Mouse (Mus musculus) hindbrain, embryonic 12.5 days (tissue): ENCODE data around the gene Col8a1. TPM values are rescaled to one million over a fixed set of nuclear protein-coding genes. Genes with fewer than 3 reads are reported as not detected.

ENCODE experiments used
- ATAC-seq: fragments of 200-750 bp; cut with Nextera tagmentation; 2 replicates; pipeline ENCODE4 v1.8.0; 2017; ENCODE audit warnings: moderate TSS enrichment; ENCODE audit not compliant: low FRiP score
- H3K27ac ChIP-seq: fragments of 300-500 bp; sonication (generic); 2 replicates; pipeline ENCODE4 v1.5.1; 2016; ENCODE audit warnings: mild to moderate bottlenecking
- H3K27me3 ChIP-seq: fragments of 300-500 bp; sonication (generic); 2 replicates; pipeline ENCODE4 v1.6.1; 2016; ENCODE audit warnings: mild to moderate bottlenecking
- H3K36me3 ChIP-seq: fragments of 300-500 bp; sonication (generic); 2 replicates; pipeline ENCODE4 v1.6.1; 2016; ENCODE audit warnings: mild to moderate bottlenecking
- H3K4me1 ChIP-seq: fragments of 300-500 bp; sonication (generic); 2 replicates; pipeline ENCODE4 v1.6.1; 2016
- H3K4me2 ChIP-seq: fragments of 300-500 bp; sonication (generic); replicated peaks from 2 replicates; pipeline ENCODE4 v1.6.1; 2016; ENCODE audit warnings: mild to moderate bottlenecking
- H3K4me3 ChIP-seq: fragments of 300-500 bp; sonication (generic); 2 replicates; pipeline ENCODE4 v1.5.1; 2016; ENCODE audit warnings: mild to moderate bottlenecking
- H3K9ac ChIP-seq: fragments of 300-500 bp; sonication (generic); 2 replicates; pipeline ENCODE4 v1.6.1; 2016; ENCODE audit warnings: mild to moderate bottlenecking, moderate library complexity
- H3K9me3 ChIP-seq: fragments of 300-500 bp; sonication (generic); replicated peaks from 2 replicates; pipeline ENCODE4 v1.6.1; 2016; ENCODE audit warnings: mild to moderate bottlenecking
- WGBS: fragments of 180-500 bp; shearing (Covaris S2); methylation state at CpG from one replicate; pipeline ENCODE4 v1.1.7; 2016; 5-methylcytosine and 5-hydroxymethylcytosine counted together
- polyA plus RNA-seq: library from polyadenylated mRNA; unstranded; fragments of >200 nt; fragmentation: Nextera tagmentation; extraction: Ambion mirVana; gene quantifications from 2 replicates; pipeline ENCODE4 v1.2.1, GENCODE M21; 2016

Gene Col8a1
- polyA plus RNA-seq, 1 experiment from 2014 or later = 10.8 TPM

DNA sequence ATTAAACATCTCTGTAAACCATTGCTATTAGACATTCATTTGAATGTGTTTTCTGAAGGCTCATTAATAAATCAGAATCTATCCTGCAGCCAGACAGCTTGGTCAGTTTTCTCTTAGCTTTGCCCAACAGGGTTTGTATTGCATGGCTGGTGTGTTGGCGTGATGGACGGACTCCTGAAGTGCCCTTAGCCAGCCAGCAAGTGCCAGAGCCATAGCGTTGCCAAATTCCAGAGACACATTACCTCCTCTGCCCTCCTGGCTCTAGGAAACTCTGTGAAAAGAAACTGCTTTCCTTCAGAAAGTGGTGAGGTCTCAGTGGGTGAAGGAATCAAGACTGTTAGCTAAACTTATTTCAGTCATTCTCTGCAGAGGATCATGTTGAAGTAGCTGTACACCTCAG lies 14.4 kb downstream of the Col8a1 start:
- H3K9ac ChIP-seq = no peak overlapping the region
- no peak overlapping the region for H3K4me2 ChIP-seq
- H3K36me3 ChIP-seq = no peaks in the 10 kb centered on the region
- WGBS = 91% methylated on average over 3 of the region's 3 CpGs
- no peak overlapping the region for H3K27ac ChIP-seq
- H3K27me3 ChIP-seq = no peaks in the 10 kb centered on the region
- no peaks in the 10 kb centered on the region for H3K9me3 ChIP-seq
- H3K4me1 ChIP-seq = no peaks in the 10 kb centered on the region
- ATAC-seq = no peak
- no peak overlapping the region for H3K4me3 ChIP-seq

DNA sequence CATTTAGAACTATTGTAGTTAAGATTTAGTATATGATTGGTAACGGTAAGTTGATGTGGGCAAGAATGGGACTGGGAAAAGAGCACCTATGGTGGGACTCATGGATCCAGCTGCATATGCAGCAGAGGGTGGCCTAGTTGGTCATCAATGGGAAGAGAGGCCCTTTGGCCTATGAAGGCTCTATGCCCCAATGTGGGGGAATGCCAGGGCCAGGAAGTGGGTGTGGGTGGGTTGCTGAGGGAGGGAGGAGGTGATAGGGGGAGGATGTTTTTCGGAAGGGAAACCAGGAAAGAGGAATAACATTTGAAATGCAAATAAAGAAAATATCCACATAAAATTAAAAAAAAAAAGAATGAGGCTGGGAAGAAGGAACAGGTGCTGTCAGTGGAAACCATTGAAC lies 19.6 kb downstream of the Col8a1 start:
- WGBS = 90% methylated on average over 2 of the region's 2 CpGs
- H3K36me3 ChIP-seq = no peaks in the 10 kb centered on the region
- H3K27me3 ChIP-seq = no peaks in the 10 kb centered on the region
- H3K9ac ChIP-seq = no peak overlapping the region
- H3K4me2 ChIP-seq = no peak overlapping the region
- no peak overlapping the region for H3K4me3 ChIP-seq
- no peaks in the 10 kb centered on the region for H3K4me1 ChIP-seq
- no peaks in the 10 kb centered on the region for H3K9me3 ChIP-seq
- no peak overlapping the region for H3K27ac ChIP-seq
- ATAC-seq = no peak

DNA sequence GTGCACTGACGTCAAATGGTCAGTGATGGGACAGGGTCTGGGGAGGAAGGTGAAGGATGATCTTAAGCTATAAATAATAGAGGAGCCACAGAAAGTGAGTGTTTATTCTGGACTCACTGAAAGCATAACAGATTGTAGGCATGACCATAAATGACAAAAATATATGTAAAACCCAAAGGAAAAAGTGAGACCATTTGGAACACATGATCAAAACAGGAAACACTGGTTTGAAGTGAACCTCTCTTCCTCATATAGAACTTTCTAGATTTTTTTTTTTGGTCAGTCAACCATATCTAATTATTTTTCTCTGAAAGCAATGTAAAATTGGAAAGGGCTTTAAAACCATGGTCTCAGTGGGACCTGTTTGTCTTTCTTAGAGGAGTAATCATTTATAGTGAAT lies 21.0 kb downstream of the Col8a1 start:
- no peaks in the 10 kb centered on the region for H3K9me3 ChIP-seq
- H3K27ac ChIP-seq = no peak overlapping the region
- no peaks in the 10 kb centered on the region for H3K36me3 ChIP-seq
- no peak overlapping the region for H3K9ac ChIP-seq
- H3K4me2 ChIP-seq = no peak overlapping the region
- no peaks in the 10 kb centered on the region for H3K27me3 ChIP-seq
- no peak for ATAC-seq
- H3K4me1 ChIP-seq = no peaks in the 10 kb centered on the region
- WGBS = 78% methylated on average over 1 of the region's 1 CpGs
- no peak overlapping the region for H3K4me3 ChIP-seq

DNA sequence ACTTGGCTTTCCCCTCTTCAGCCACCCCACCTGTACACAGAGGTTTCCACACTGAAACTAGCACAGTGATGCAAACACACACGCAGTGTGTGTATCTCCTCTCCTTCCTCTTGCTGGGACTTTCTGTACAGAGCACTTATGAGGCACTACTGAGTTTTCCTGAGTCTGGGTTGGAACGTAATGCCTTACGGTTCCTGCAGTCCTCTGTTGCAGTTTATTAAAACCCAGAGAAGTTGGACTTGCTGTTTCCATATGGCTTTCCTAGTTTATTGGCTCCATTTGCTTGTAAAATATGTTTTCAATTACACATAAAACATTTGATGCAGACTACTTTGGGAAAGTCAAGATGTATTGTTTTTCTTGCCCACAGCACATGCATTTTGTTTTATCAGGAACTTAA lies 21.4 kb downstream of the Col8a1 start:
- no peak overlapping the region for H3K4me2 ChIP-seq
- H3K27ac ChIP-seq = no peak overlapping the region
- H3K36me3 ChIP-seq = no peaks in the 10 kb centered on the region
- H3K4me3 ChIP-seq = no peak overlapping the region
- no peaks in the 10 kb centered on the region for H3K27me3 ChIP-seq
- 79% methylated on average over 3 of the region's 3 CpGs for WGBS
- H3K9me3 ChIP-seq = no peaks in the 10 kb centered on the region
- no peaks in the 10 kb centered on the region for H3K4me1 ChIP-seq
- ATAC-seq = no peak
- H3K9ac ChIP-seq = no peak overlapping the region

DNA sequence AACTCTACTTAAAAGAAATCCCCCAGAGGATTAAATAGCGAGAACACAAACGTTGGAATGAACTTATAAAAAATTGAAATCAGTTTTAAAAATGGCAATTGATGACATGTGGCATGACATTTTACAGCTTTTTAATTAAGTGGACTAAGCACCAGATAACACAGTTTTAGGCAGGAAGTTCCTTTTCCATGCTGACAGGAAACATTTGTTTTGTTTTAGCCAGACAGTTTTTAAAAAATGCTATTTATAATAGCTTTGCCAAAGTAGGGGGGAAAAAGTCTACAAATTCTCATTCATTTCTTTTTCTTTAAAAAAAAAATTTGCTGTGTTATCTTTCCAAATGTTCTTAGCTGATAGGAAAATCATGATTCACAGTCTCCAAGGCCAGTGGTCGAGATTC lies 29.6 kb downstream of the Col8a1 start:
- no peak for ATAC-seq
- no peak overlapping the region for H3K4me2 ChIP-seq
- H3K36me3 ChIP-seq = no peaks in the 10 kb centered on the region
- H3K9ac ChIP-seq = no peak overlapping the region
- no peak overlapping the region for H3K4me3 ChIP-seq
- H3K9me3 ChIP-seq = no peaks in the 10 kb centered on the region
- 66% methylated on average over 3 of the region's 3 CpGs for WGBS
- H3K27ac ChIP-seq = no peak overlapping the region
- H3K4me1 ChIP-seq = no peaks in the 10 kb centered on the region
- no peaks in the 10 kb centered on the region for H3K27me3 ChIP-seq

DNA sequence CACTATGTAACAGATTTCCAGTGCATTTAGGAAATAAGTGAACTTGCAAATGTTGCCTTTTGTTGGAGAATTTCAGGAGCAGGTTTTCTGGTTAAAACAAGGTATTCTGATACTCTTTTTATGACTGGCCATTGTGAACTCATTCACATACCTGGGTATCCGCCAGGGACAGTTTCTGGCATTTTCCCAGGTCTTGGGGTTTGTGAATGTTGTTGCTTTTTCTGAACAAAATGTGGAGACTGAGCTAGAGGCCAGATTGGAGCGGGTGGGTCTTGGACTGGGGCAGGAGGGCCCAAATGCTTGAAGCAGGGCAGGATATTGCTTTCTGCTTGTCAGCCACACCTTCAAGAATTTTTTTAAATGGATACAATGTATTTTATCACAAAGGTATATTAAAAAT lies 35.6 kb downstream of the Col8a1 start:
- Histone ChIP-seq H3K36me3 (no peaks in the 10 kb centered on the region), H3K27me3 (no peaks in the 10 kb centered on the region), H3K4me3 (no peak overlapping the region), H3K9ac (no peak overlapping the region), H3K4me1 (no peaks in the 10 kb centered on the region), H3K4me2 (no peak overlapping the region), H3K27ac (no peak overlapping the region), H3K9me3 (no peaks in the 10 kb centered on the region)
- no peak for ATAC-seq
- 83% methylated on average over 2 of the region's 2 CpGs for WGBS

DNA sequence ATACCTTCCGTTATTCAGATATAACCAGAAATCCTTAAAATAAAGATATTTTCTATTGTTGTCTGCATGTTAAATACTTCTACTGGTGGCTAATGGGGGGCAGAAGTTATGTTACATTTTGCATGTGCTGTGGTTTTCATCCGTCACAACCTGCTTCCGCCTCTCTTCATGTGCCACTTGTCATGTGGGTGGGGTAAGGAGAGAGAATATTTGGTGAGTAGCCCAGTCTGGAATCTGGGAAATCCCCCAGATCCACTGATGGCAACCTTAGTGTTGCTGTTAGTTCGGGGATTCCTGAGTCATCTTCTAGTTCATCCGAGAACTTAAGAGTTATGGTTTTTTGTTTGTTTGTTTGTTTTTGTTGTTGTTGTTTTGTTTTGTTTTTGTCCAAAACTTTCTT lies 55.8 kb downstream of the Col8a1 start:
- Histone ChIP-seq H3K9ac (no peak overlapping the region), H3K36me3 (no peaks in the 10 kb centered on the region), H3K4me3 (no peak overlapping the region), H3K4me1 (no peaks in the 10 kb centered on the region), H3K27ac (no peak overlapping the region), H3K9me3 (no peaks in the 10 kb centered on the region), H3K4me2 (no peak overlapping the region), H3K27me3 (no peaks in the 10 kb centered on the region)
- 91% methylated on average over 5 of the region's 5 CpGs for WGBS
- no peak for ATAC-seq

DNA sequence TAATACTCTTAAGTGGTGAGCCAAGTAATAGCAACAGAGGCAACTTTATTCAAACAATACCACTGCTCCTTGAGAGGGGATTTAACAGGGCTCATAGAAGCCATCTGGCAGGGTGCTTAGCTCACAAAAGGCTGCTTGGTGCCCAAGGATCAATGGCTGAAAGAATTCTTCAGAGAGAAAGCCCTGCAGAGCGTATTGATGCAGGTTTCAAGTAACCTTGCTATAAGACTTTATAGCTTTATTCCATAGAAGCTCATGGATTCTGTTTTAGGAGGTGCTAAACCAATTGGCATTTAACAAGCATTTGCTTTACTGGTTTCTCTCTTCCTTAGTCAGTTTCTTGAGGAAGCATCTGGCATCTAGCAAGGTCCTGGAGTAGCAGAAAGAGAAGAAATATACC lies 59.8 kb downstream of the Col8a1 start:
- 63% methylated on average over 1 of the region's 1 CpGs for WGBS
- no peak overlapping the region for H3K9ac ChIP-seq
- no peak overlapping the region for H3K4me2 ChIP-seq
- no peak overlapping the region for H3K27ac ChIP-seq
- no peak for ATAC-seq
- H3K4me3 ChIP-seq = no peak overlapping the region
- no peaks in the 10 kb centered on the region for H3K27me3 ChIP-seq
- H3K4me1 ChIP-seq = no peaks in the 10 kb centered on the region
- H3K9me3 ChIP-seq = no peaks in the 10 kb centered on the region
- no peaks in the 10 kb centered on the region for H3K36me3 ChIP-seq

DNA sequence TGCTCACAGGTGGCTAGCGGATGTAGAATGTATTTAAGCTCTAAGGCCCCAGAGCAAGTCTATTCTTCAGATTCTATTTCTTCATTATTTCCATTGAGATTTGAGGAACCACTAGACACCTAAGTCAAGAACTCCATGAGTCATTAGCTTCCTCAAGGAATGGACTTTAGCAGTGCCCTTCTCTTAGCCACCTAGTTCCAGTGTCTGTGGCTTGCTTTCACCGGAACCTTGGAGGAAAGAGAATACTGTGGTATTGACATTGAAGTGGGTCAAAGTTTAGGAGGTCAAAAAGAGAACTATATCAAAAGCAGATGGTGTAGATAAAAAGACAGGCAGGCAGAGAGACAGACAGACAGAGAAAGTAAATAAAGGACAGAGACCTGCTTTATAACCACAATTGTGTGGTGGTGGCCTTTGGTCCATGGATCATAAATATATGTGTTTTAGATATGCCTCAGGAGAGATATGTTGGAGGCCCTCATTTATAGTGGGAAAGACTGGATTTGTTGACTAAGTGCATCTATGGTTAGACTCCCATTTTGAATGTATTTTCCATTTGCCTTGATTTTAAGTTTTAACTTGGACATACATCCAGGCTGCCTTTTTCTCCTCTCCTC lies 60.5 kb downstream of the Col8a1 start:
- H3K36me3 ChIP-seq = no peaks in the 10 kb centered on the region
- H3K4me2 ChIP-seq = no peak overlapping the region
- H3K4me1 ChIP-seq = no peaks in the 10 kb centered on the region
- no peak overlapping the region for H3K9ac ChIP-seq
- no peak for ATAC-seq
- no peak overlapping the region for H3K4me3 ChIP-seq
- no peak overlapping the region for H3K27ac ChIP-seq
- no peaks in the 10 kb centered on the region for H3K27me3 ChIP-seq
- 71% methylated on average over 2 of the region's 2 CpGs for WGBS
- no peaks in the 10 kb centered on the region for H3K9me3 ChIP-seq

DNA sequence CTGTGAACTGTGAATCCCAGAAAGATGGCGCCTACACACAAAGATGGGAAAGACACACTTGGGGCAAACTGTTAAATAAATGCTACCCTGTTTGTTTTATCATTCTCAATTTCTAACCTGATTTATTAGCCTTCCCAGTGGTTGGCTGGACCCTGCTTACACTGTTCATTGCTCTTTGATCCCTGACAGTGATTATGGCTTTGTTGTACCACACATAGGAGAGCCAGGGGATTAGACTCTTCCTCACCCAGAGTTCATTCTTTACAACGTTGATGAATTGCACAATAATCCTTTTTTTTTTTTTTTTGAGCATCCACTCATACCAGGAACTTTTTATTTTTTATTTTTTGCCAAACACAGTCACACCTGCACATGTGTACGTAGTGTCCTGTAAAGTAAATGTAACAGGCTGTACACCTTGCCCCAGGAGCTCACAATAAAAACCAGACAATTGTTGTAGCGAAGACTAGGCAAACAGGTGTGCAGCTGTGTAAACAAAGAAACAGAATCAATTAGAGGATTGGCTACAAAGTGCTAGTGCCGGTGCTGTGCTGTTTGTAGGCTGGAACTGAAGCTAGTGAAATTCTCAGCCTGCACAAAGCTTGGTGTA lies 68.6 kb downstream of the Col8a1 start:
- no peaks in the 10 kb centered on the region for H3K27me3 ChIP-seq
- H3K9me3 ChIP-seq = no peaks in the 10 kb centered on the region
- H3K4me3 ChIP-seq = no peak overlapping the region
- WGBS = 64% methylated on average over 5 of the region's 5 CpGs
- H3K4me1 ChIP-seq = no peaks in the 10 kb centered on the region
- no peak overlapping the region for H3K9ac ChIP-seq
- H3K36me3 ChIP-seq = no peaks in the 10 kb centered on the region
- ATAC-seq = no peak
- H3K4me2 ChIP-seq = no peak overlapping the region
- H3K27ac ChIP-seq = no peak overlapping the region

DNA sequence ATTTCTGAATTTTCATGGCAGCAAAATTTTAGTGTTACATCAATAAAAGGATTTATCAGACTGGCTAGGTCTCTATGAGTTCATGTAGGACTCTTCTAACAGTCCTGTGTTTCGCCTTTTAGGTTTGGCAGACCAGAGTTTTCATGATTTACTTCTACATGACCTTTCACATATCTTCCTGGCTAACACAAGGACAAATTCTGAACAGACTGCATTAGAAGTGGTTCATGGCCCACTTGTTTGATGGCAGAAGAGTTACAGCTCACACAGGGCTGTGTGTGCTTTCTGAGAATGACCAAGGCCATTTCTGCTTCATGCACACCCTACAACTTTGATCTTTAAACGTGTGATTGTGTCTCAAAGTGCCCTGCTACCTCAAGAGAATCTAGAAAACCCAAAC lies 82.3 kb downstream of the Col8a1 start:
- Histone ChIP-seq H3K4me1 (no peaks in the 10 kb centered on the region), H3K9me3 (no peaks in the 10 kb centered on the region), H3K9ac (no peak overlapping the region), H3K27me3 (no peaks in the 10 kb centered on the region), H3K36me3 (no peaks in the 10 kb centered on the region), H3K27ac (no peak overlapping the region), H3K4me3 (no peak overlapping the region), H3K4me2 (no peak overlapping the region)
- 70% methylated on average over 2 of the region's 2 CpGs for WGBS
- no peak for ATAC-seq

DNA sequence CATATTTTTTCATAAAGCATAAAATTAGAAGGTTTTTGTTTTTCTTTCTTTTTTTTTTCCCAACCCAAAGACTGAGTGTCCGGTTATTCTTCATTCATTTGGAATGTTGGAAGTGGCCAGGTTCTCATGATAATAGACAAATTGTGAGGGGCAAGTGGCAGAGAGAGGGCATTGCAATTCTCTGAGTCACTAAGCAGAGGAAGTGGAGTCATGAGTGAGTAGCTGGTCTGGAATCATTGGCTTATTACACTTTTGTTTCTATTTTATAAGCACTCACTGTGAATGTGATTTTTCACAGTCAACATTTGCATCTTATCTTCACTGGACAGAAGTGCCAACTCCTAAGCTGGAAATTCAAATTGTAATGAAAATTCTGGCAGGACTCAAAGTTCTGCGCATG lies 82.9 kb downstream of the Col8a1 start:
- H3K36me3 ChIP-seq = no peaks in the 10 kb centered on the region
- WGBS = 85% methylated on average over 2 of the region's 2 CpGs
- no peaks in the 10 kb centered on the region for H3K27me3 ChIP-seq
- H3K9ac ChIP-seq = no peak overlapping the region
- no peak overlapping the region for H3K4me2 ChIP-seq
- no peak overlapping the region for H3K4me3 ChIP-seq
- H3K27ac ChIP-seq = no peak overlapping the region
- no peaks in the 10 kb centered on the region for H3K4me1 ChIP-seq
- no peak for ATAC-seq
- H3K9me3 ChIP-seq = no peaks in the 10 kb centered on the region

DNA sequence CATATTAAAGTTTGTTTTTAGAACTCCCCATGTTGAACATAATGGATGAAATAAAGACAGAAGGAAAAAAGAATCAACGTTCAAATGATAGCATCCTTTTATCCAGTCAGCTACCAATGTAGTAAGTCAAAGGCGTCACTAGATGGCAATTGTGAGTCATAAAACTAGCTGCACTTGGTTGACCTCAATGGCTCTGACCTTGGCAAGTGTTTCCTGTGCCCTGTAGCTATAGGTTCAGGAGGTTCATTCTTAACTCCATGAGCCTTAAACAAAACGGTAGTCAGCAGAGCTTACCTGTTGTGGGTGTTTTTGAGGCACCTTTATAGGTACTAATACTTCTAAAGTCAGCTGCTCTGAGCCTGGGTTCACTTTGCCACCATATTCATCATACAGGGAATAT lies 85.2 kb downstream of the Col8a1 start:
- Histone ChIP-seq H3K4me2 (no peak overlapping the region), H3K36me3 (no peaks in the 10 kb centered on the region), H3K4me1 (no peaks in the 10 kb centered on the region), H3K4me3 (no peak overlapping the region), H3K9me3 (no peaks in the 10 kb centered on the region), H3K27ac (no peak overlapping the region), H3K27me3 (no peaks in the 10 kb centered on the region), H3K9ac (no peak overlapping the region)
- 19% methylated on average over 3 of the region's 3 CpGs for WGBS
- no peak for ATAC-seq
